Mouse (Mus musculus) liver, adult 2 months (tissue): ENCODE measurements at regions not wholly inside any gene's neighbourhood (a gene's known extent, or its start where the extent isn't known, plus 50 kb on each side); places are given as distances from the start of the nearest gene placed in this dataset.

ENCODE experiments used
- DNase-seq: peaks from one replicate; pipeline ENCODE4 v3.0.0-alpha.2; 2011; ENCODE audit warnings: low read depth, low spot score; ENCODE audit errors: extremely low read depth
- H3K27ac ChIP-seq: fragments of 200-500 bp; replicated peaks from 2 replicates; pipeline ENCODE4 v1.5.1; 2012; ENCODE audit warnings: low read depth, mild to moderate bottlenecking, control low read depth, inconsistent platforms, low read length; ENCODE audit not compliant: insufficient read depth
- H3K27me3 ChIP-seq: fragments of 200-500 bp; 2 replicates; pipeline ENCODE4 v1.6.1; 2012; ENCODE audit warnings: mild to moderate bottlenecking, moderate library complexity, low read length, inconsistent platforms; ENCODE audit not compliant: control insufficient read depth, insufficient read depth
- H3K36me3 ChIP-seq: fragments of 200-500 bp; 2 replicates; pipeline ENCODE4 v1.6.1; 2012; ENCODE audit warnings: low read length, inconsistent platforms; ENCODE audit not compliant: control insufficient read depth, insufficient read depth
- H3K4me1 ChIP-seq: fragments of 200-500 bp; 2 replicates; pipeline ENCODE4 v1.6.1; 2011; ENCODE audit warnings: low read length; ENCODE audit not compliant: control insufficient read depth, insufficient read depth
- H3K4me3 ChIP-seq: fragments of 200-500 bp; 2 replicates; pipeline ENCODE4 v1.5.1; 2011; ENCODE audit warnings: low read depth, mild to moderate bottlenecking, control low read depth, low read length, moderate library complexity; ENCODE audit not compliant: insufficient read depth
- H3K79me2 ChIP-seq: fragments of 200-500 bp; 2 replicates; pipeline ENCODE4 v1.6.1; 2012; ENCODE audit warnings: inconsistent platforms, mild to moderate bottlenecking, low read length, moderate library complexity; ENCODE audit not compliant: control insufficient read depth, insufficient read depth
- H3K9ac ChIP-seq: fragments of 200-500 bp; 2 replicates; pipeline ENCODE4 v1.6.1; 2012; ENCODE audit warnings: low read depth, mild to moderate bottlenecking, control low read depth, inconsistent platforms, low read length
- CTCF ChIP-seq: fragments of 200-500 bp; IDR thresholded peaks from 2 replicates; pipeline ENCODE4 v1.5.1; 2011; ENCODE audit warnings: low read depth, low read length, control low read depth
- POLR2A ChIP-seq: fragments of 200-500 bp; IDR thresholded peaks from 2 replicates; pipeline ENCODE4 v1.6.1; 2011; ENCODE audit warnings: low read length, control low read depth; ENCODE audit not compliant: insufficient read depth; ENCODE audit errors: extremely low read depth
- WGBS: fragments of 180-500 bp; shearing (Covaris S2); methylation state at CpG from one replicate; pipeline ENCODE4 v1.1.7; 2018; 5-methylcytosine and 5-hydroxymethylcytosine counted together

DNA sequence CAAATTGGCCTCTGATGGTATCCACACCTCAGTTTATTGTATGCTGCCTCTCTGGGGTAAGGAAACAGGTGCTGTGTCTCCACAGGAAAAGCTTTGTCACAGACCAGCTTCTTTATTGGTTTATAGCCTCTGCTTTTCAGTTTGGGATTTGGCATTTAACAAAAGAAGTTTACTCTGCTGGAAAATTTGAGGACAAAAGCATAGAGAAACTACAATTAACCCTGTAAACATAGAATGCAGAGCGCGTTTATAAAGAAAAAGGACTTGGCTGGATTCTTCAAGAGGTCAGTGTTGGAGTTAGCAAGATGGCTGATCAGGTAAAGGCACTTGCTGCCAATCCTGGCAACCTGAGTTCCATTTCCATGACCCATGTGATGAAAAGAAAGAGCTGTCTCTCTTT, 90.1 kb upstream of the Frmd4b start:
- 93% methylated on average over 2 of the region's 2 CpGs for WGBS
- Histone ChIP-seq H3K4me3 (no peak overlapping the region), H3K79me2 (no peaks in the 10 kb centered on the region), H3K27me3 (no peaks in the 10 kb centered on the region), H3K4me1 (no peaks in the 10 kb centered on the region), H3K27ac (no peak overlapping the region), H3K36me3 (no peaks in the 10 kb centered on the region), H3K9ac (no peak overlapping the region)
- DNase-seq = no peak
- no peak for TF ChIP-seq CTCF
- no peak for TF ChIP-seq POLR2A

GRCm38 (mm10) chr6:97704361-97704760, 87.0 kb upstream of the Frmd4b start:
- H3K4me3 ChIP-seq = no peak overlapping the region
- H3K9ac ChIP-seq = no peak overlapping the region
- no peak for TF ChIP-seq CTCF
- no peak for TF ChIP-seq POLR2A
- no peaks in the 10 kb centered on the region for H3K79me2 ChIP-seq
- H3K27ac ChIP-seq = no peak overlapping the region
- no peaks in the 10 kb centered on the region for H3K36me3 ChIP-seq
- H3K27me3 ChIP-seq = no peaks in the 10 kb centered on the region
- DNase-seq = no peak
- H3K4me1 ChIP-seq = no peaks in the 10 kb centered on the region
- WGBS = 64% methylated on average over 5 of the region's 5 CpGs

DNA sequence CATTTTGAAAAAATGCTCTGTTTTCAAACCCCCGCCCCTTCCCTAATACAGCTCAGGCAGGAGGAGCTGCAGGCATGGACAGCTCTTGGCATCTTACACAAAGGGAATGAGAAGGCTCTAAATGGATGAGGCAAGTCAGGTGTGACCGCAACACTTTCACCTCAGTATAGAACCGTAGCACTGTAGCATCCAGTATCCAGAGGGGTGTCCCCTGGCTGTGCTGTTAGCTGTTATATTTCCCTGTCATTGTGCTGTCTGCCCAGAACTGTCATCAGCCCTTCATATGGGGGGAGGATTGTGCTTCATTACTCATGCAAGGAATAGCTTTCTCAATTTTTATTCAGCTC, 82.4 kb upstream of the Frmd4b start:
- no peak for DNase-seq
- no peak overlapping the region for H3K9ac ChIP-seq
- WGBS = 89% methylated on average over 3 of the region's 3 CpGs
- H3K79me2 ChIP-seq = no peaks in the 10 kb centered on the region
- H3K36me3 ChIP-seq = no peaks in the 10 kb centered on the region
- H3K4me1 ChIP-seq = no peaks in the 10 kb centered on the region
- H3K4me3 ChIP-seq = no peak overlapping the region
- no peaks in the 10 kb centered on the region for H3K27me3 ChIP-seq
- no peak for TF ChIP-seq POLR2A
- no peak for TF ChIP-seq CTCF
- no peak overlapping the region for H3K27ac ChIP-seq

DNA sequence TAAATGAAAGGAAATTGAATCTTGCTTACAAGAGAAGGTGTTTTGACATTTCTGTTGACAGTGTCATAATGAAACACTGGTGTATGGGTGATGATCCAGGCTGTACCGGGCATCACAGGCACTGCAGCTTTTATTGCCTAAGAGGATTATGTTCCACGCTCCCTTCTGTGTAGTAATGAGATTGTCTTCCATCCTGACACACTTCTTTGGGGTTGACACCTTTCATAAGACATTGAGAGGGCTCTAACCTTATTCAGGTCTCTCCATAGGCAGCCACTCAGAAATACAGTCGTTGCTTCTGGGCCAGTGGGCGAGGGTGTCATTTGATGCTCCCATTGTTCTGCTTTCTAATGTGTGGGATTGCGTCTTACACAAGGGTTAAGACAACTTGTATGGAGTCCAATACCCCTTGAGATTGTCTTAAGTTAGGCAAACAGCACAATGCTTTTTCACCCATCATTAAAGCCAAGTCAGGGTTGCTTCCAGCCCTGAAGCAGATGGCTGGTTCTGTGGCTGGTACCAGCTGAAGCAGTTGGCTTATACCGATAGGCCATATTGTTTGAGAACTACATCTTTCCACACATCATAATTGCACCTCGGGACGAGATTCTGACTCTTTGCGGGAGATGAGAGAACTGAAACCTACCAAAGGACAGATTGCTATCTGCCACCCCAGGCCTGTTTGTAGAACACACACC, 81.9 kb upstream of the Frmd4b start:
- no peak for DNase-seq
- no peak overlapping the region for H3K9ac ChIP-seq
- H3K79me2 ChIP-seq = no peaks in the 10 kb centered on the region
- no peak for TF ChIP-seq POLR2A
- TF ChIP-seq CTCF = no peak
- no peaks in the 10 kb centered on the region for H3K36me3 ChIP-seq
- no peaks in the 10 kb centered on the region for H3K27me3 ChIP-seq
- no peaks in the 10 kb centered on the region for H3K4me1 ChIP-seq
- 88% methylated on average over 9 of the region's 9 CpGs for WGBS
- no peak overlapping the region for H3K27ac ChIP-seq
- H3K4me3 ChIP-seq = no peak overlapping the region

DNA sequence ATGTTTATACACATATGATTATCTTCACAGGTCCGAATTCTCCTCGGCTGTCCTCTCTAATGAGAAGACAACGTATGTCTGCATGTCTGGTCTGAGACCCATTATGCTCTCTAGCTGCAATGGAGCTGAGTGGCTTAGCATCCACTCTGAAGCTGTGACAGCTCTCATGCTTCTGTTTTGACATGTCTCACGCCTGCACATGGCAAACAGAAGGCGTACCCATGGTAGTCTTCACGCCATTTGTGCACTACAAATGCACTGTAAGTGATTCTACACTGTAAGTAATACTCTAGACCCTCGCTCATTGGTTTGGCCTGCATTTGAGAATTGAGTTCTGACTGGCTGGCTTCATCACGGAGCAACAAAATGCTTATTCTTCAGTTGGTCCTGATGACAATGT, 75.9 kb upstream of the Frmd4b start:
- Histone ChIP-seq H3K79me2 (no peaks in the 10 kb centered on the region), H3K36me3 (no peaks in the 10 kb centered on the region), H3K4me3 (no peak overlapping the region), H3K27me3 (no peaks in the 10 kb centered on the region), H3K27ac (no peak overlapping the region), H3K9ac (no peak overlapping the region), H3K4me1 (no peaks in the 10 kb centered on the region)
- TF ChIP-seq CTCF (no peak), POLR2A (no peak)
- no peak for DNase-seq
- whole genome bisulfite sequencing = 89% methylated on average over 8 of the region's 8 CpGs

DNA sequence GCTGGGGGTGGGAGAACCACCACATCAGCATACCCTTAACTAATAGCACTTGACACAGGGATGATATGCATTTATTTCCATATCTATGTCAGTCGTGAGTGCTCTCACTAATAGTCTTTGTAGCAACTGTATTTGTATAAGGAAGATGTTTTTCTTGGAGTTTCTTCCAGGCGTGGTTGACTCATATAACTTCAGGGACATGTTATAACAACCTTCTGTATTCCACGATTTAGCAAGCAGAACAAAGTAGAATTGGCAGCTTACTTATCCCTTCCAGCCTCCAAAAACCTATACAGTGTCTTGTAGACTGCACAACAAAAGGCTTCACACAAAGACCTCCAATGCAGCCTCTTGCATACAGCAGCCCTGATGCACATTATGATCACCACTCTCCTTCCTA, 73.8 kb upstream of the Frmd4b start:
- no peak for TF ChIP-seq CTCF
- no peak for TF ChIP-seq POLR2A
- Histone ChIP-seq H3K27me3 (no peaks in the 10 kb centered on the region), H3K79me2 (no peaks in the 10 kb centered on the region), H3K9ac (no peak overlapping the region), H3K36me3 (no peaks in the 10 kb centered on the region), H3K4me1 (no peaks in the 10 kb centered on the region), H3K27ac (no peak overlapping the region), H3K4me3 (no peak overlapping the region)
- no peak for DNase-seq
- 83% methylated on average over 3 of the region's 3 CpGs for WGBS
